Mouse (Mus musculus): ENCODE data around the gene Fyn. TPM values are rescaled to one million over a fixed set of nuclear protein-coding genes. Genes with fewer than 3 reads are reported as not detected.

The Fyn gene
- polyA plus RNA-seq, 1 experiment from 2014 or later, result 105 TPM

DNA sequence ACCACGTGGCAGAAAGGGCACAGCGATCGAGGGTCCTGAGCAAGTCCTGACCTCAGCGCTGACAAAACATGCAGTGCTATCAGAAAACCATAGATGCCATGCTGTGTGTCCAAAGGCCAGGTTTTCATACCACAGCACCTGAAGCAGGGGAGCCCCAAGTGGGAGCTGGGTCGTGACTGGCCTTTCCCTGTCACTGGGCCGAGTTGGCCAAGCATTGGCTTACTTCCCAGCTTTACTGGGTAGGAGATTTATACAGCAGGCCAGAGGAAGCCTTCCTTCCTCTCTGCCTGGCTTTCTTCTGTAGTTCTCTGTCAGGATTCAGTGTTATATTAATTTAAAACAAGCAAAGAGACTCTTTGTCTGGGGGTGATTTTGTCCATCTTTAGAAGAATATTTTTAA is 35.1 kb downstream of the Fyn start:
- no peak overlapping the region for H3K4me3 ChIP-seq (replicated peaks; ENCODE audit: low read length)
- 78% methylated on average over 6 of the region's 6 CpGs for WGBS
- DNase-seq (ENCODE audit: low spot score), result no peak

DNA sequence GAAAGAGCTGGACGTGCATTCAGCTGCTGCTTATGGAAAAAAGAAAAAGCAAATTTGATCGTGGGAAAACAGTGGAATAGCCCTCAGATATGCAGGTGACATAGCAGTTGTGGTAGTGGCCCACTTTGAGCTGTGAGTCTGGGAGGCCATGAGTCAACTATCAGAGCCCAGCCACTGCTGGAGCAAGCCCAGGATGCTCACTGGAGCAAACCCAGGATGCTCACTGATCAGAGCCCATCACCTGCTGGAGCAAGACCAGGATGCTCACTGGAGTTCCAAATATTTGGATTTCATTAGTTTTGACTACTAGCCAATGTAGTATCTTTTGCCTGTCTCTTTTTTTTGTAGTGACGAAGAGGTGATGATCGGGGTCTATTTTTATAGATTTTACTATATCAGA is 35.5 kb downstream of the Fyn start:
- 85% methylated on average over 4 of the region's 4 CpGs for WGBS
- no peak overlapping the region for H3K27ac ChIP-seq
- H3K4me3 ChIP-seq (replicated peaks; ENCODE audit: low read length), result no peak overlapping the region
- no peak for ATAC-seq (ENCODE audit: low FRiP score)
- no peaks in the 10 kb centered on the region for H3K9me3 ChIP-seq (ENCODE audit: control insufficient read depth, low read length)
- H3K4me1 ChIP-seq (replicated peaks; ENCODE audit: control insufficient read depth, insufficient read depth, low read length), result no peaks in the 10 kb centered on the region
- H3K27me3 ChIP-seq (ENCODE audit: control insufficient read depth, insufficient read depth, low read length), result no peaks in the 10 kb centered on the region
- H3K4me2 ChIP-seq (replicated peaks), result no peak overlapping the region
- H3K9ac ChIP-seq, result no peak overlapping the region
- H3K36me3 ChIP-seq (replicated peaks; ENCODE audit: control insufficient read depth, insufficient read depth), result 0 out of 2 replicates have a peak, but pooled peaks cover under 1% of the 10 kb centered on the region
- no peak for DNase-seq (ENCODE audit: low spot score)

More for the DNA sequence above, 35.1 kb downstream of the Fyn start:
- Histone ChIP-seq H3K4me2 (replicated peaks) (no peak overlapping the region), H3K9me3 (ENCODE audit: control insufficient read depth, low read length) (no peaks in the 10 kb centered on the region), H3K36me3 (replicated peaks; ENCODE audit: control insufficient read depth, insufficient read depth) (0 out of 2 replicates have a peak, but pooled peaks cover 6% of the 10 kb centered on the region), H3K9ac (no peak overlapping the region), H3K4me1 (replicated peaks; ENCODE audit: control insufficient read depth, insufficient read depth, low read length) (no peaks in the 10 kb centered on the region), H3K27ac (no peak overlapping the region), H3K27me3 (ENCODE audit: control insufficient read depth, insufficient read depth, low read length) (no peaks in the 10 kb centered on the region)
- no peak for ATAC-seq (ENCODE audit: low FRiP score)

DNA sequence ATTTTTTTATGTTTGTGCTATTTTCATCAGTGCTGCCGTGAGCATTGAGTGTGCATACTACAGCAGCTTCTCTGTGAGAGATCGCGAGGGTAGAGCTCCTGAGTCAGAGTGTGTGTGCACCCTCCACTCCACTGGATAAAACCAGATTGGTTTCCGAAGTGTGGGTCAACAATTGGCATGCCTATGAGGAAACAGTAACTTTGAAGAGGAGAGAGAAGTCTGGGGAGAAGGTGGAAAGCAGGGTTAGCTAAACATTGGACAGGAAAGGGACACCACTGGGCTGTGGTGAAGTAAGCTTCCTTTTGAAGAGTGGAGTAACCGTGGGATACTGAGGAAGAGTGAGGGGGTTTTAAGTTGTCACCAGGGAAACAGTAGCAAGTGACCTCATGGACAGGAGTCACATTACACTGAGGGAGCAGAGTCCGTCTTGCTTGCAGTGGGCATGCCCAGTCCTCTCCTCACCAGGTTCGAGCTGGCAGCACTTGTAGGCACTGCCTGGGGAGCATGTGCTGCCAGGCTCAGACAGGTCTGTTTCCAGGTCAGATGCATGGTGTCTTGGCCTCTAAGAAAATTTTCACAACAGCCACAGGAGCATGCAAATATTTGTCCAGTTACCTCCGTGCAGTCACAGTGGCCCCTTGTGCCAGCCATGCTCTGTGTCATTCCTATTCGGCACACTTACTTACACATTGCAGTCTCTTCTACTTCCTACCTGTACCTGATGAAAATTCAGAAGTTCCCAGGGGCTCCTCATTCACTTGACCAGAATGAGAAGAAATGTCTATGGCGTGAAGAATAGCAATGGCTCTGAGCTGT is 37.5 kb downstream of the Fyn start:
- H3K27ac ChIP-seq, result no peak overlapping the region
- H3K27me3 ChIP-seq (ENCODE audit: control insufficient read depth, insufficient read depth, low read length), result no peaks in the 10 kb centered on the region
- DNase-seq (ENCODE audit: low spot score), result no peak
- no peak for ATAC-seq (ENCODE audit: low FRiP score)
- no peak overlapping the region for H3K9ac ChIP-seq
- H3K4me3 ChIP-seq (replicated peaks; ENCODE audit: low read length), result no peak overlapping the region
- no peaks in the 10 kb centered on the region for H3K36me3 ChIP-seq (replicated peaks; ENCODE audit: control insufficient read depth, insufficient read depth)
- H3K4me1 ChIP-seq (replicated peaks; ENCODE audit: control insufficient read depth, insufficient read depth, low read length), result no peaks in the 10 kb centered on the region
- no peaks in the 10 kb centered on the region for H3K9me3 ChIP-seq (ENCODE audit: control insufficient read depth, low read length)
- WGBS, result 72% methylated on average over 10 of the region's 10 CpGs
- no peak overlapping the region for H3K4me2 ChIP-seq (replicated peaks)

DNA sequence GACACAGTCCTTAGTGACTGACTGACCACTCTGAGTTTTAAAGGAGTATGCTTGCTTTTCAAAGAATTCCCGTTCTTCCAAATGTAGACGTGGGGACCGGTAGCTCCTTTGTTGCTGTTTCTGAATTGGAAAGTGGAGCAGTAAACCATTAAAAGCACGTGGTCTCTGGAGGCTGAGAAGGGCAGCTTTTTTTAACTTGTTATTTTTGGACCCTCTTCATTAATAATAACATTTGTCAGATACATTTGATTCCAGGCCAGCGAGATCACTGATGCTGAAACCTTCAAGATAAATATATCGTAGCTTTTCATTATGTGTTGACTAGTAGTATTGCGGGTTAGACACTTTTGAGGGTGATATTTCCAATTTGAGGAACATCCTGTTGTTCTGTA is 38.1 kb downstream of the Fyn start:
- Histone ChIP-seq H3K27ac (no peak overlapping the region), H3K4me3 (replicated peaks; ENCODE audit: low read length) (no peak overlapping the region), H3K4me1 (replicated peaks; ENCODE audit: control insufficient read depth, insufficient read depth, low read length) (no peaks in the 10 kb centered on the region), H3K9me3 (ENCODE audit: control insufficient read depth, low read length) (no peaks in the 10 kb centered on the region), H3K36me3 (replicated peaks; ENCODE audit: control insufficient read depth, insufficient read depth) (no peaks in the 10 kb centered on the region), H3K9ac (no peak overlapping the region), H3K27me3 (ENCODE audit: control insufficient read depth, insufficient read depth, low read length) (no peaks in the 10 kb centered on the region), H3K4me2 (replicated peaks) (no peak overlapping the region)
- ATAC-seq (ENCODE audit: low FRiP score), result no peak
- WGBS, result 79% methylated on average over 7 of the region's 7 CpGs
- no peak for DNase-seq (ENCODE audit: low spot score)

DNA sequence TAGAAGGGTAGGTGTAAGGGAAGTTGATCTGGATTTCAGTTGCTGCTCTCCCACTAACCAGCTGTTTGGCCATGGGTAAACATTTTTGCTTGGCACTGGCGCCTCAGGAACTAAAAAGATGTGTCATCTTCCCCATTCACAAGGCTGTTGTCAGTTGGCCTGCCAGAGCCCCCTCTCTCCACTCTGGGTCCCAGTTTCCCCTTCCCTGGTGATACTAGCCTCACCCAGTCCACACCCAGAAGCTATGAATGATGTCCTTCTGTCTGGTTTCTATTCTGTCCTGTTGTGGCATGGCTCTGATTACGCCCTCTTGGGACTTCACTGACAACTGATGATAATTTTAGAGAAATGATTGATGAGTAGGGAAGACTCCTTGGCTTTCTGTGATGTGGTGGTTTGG is 38.9 kb downstream of the Fyn start:
- Histone ChIP-seq H3K27ac (no peak overlapping the region), H3K9ac (no peak overlapping the region), H3K9me3 (ENCODE audit: control insufficient read depth, low read length) (no peaks in the 10 kb centered on the region), H3K4me3 (replicated peaks; ENCODE audit: low read length) (no peak overlapping the region), H3K4me1 (replicated peaks; ENCODE audit: control insufficient read depth, insufficient read depth, low read length) (no peaks in the 10 kb centered on the region; the same call in 1 of the 2 replicates), H3K4me2 (replicated peaks) (no peak overlapping the region), H3K27me3 (ENCODE audit: control insufficient read depth, insufficient read depth, low read length) (no peaks in the 10 kb centered on the region), H3K36me3 (replicated peaks; ENCODE audit: control insufficient read depth, insufficient read depth) (no peaks in the 10 kb centered on the region)
- 96% methylated on average over 2 of the region's 2 CpGs for WGBS
- no peak for ATAC-seq (ENCODE audit: low FRiP score)
- no peak for DNase-seq (ENCODE audit: low spot score)

DNA sequence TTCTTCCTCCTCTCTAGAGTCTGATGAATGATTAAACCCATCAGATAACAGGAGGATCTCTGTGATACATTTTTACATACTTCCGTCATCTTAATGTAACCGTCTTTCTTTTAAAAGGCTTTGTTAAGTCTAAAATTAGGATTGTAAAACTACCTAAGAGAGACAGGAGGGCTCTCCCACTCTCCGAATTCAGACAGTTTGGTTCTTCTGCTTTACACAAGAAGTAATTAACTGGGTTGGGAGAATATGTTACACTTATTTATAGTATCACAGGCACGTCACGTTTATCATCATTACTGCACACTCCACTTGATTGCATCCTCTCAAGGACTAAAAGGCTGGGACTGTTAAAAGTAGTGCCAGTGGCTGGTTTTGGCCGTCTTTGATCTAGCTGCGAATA is 40.9 kb downstream of the Fyn start:
- Histone ChIP-seq H3K9me3 (ENCODE audit: control insufficient read depth, low read length) (no peaks in the 10 kb centered on the region), H3K27me3 (ENCODE audit: control insufficient read depth, insufficient read depth, low read length) (no peaks in the 10 kb centered on the region), H3K9ac (no peak overlapping the region), H3K4me3 (replicated peaks; ENCODE audit: low read length) (no peak overlapping the region), H3K4me2 (replicated peaks) (no peak overlapping the region), H3K4me1 (replicated peaks; ENCODE audit: control insufficient read depth, insufficient read depth, low read length) (no peaks in the 10 kb centered on the region; the same call in 1 of the 2 replicates), H3K36me3 (replicated peaks; ENCODE audit: control insufficient read depth, insufficient read depth) (no peaks in the 10 kb centered on the region), H3K27ac (no peak overlapping the region)
- WGBS, result 79% methylated on average over 7 of the region's 7 CpGs
- no peak for ATAC-seq (ENCODE audit: low FRiP score)
- DNase-seq (ENCODE audit: low spot score), result no peak

DNA sequence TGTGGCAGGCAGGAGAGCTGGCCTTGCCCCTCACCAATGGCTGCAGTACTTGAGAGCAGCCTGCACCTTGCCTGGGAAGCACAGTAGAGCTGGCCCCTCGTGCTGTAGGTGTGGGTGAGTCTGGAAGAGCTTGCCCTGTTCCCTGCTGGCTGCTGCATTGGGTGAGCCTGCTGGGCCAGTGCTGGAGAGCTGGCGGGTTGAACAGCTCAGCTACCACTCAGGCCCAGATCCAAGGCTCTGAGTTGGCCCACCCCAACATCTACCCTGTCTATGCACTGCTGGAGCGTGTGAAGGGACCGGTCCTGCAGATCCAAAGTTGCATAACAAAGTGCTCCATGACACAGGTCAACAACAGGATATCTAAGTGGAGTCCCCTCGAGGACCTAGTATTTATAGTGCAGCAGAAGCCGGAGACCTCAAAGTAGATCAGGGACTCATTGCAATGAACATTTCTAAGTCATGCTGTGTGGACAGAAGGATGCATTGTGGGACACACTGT is 41.5 kb downstream of the Fyn start:
- Histone ChIP-seq H3K27ac (no peak overlapping the region), H3K4me2 (replicated peaks) (no peak overlapping the region), H3K36me3 (replicated peaks; ENCODE audit: control insufficient read depth, insufficient read depth) (no peaks in the 10 kb centered on the region), H3K4me3 (replicated peaks; ENCODE audit: low read length) (no peak overlapping the region), H3K27me3 (ENCODE audit: control insufficient read depth, insufficient read depth, low read length) (no peaks in the 10 kb centered on the region), H3K9me3 (ENCODE audit: control insufficient read depth, low read length) (no peaks in the 10 kb centered on the region), H3K9ac (no peak overlapping the region), H3K4me1 (replicated peaks; ENCODE audit: control insufficient read depth, insufficient read depth, low read length) (no peaks in the 10 kb centered on the region; the same call in 1 of the 2 replicates)
- 79% methylated on average over 6 of the region's 6 CpGs for WGBS
- no peak for ATAC-seq (ENCODE audit: low FRiP score)
- no peak for DNase-seq (ENCODE audit: low spot score)

DNA sequence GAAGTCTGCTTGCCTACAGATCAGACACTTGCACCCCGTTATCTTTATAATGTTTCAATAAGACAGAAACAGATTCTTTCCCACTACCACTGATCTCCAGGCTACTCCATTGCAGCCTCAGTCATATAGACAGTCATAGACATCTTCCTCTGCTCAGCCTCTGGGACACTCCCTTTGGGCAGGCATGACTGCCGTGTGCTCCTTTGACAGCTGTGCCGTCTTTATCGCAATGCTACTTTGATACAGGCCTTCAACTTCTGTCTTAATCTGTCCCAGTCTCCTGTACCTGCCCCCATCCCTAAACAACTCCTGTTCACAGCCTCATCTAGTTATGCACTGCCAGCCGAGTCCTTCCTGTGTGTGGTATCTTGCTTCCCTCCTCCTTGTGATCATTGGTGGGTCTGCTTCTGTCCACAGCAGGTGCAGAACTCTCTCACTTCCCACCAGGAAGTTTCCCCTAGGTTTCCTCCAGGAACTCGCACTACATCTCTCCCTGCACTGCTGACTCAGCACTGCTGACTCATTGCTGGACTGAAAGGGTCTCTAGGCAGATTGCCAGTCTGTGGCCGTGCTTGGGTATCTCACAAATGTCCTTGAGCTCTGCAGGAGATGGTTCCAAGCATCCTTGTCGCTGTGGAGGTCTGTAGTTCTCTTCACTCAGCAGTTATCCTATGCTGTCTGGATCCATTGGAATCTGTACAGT is 43.4 kb downstream of the Fyn start:
- DNase-seq (ENCODE audit: low spot score), result peak; percentile 64
- 0 out of 2 replicates have a peak, but pooled peaks have one; percentile 28 for ATAC-seq (ENCODE audit: low FRiP score)
- 78% methylated on average over 8 of the region's 8 CpGs for WGBS
- peaks cover 11% of the 10 kb centered on the region for H3K4me1 ChIP-seq (replicated peaks; ENCODE audit: control insufficient read depth, insufficient read depth, low read length)
- no peak overlapping the region for H3K9ac ChIP-seq
- no peak overlapping the region for H3K4me3 ChIP-seq (replicated peaks; ENCODE audit: low read length)
- no peak overlapping the region for H3K27ac ChIP-seq
- no peaks in the 10 kb centered on the region for H3K27me3 ChIP-seq (ENCODE audit: control insufficient read depth, insufficient read depth, low read length)
- H3K4me2 ChIP-seq (replicated peaks), result no peak overlapping the region
- no peaks in the 10 kb centered on the region for H3K9me3 ChIP-seq (ENCODE audit: control insufficient read depth, low read length)
- H3K36me3 ChIP-seq (replicated peaks; ENCODE audit: control insufficient read depth, insufficient read depth), result no peaks in the 10 kb centered on the region

DNA sequence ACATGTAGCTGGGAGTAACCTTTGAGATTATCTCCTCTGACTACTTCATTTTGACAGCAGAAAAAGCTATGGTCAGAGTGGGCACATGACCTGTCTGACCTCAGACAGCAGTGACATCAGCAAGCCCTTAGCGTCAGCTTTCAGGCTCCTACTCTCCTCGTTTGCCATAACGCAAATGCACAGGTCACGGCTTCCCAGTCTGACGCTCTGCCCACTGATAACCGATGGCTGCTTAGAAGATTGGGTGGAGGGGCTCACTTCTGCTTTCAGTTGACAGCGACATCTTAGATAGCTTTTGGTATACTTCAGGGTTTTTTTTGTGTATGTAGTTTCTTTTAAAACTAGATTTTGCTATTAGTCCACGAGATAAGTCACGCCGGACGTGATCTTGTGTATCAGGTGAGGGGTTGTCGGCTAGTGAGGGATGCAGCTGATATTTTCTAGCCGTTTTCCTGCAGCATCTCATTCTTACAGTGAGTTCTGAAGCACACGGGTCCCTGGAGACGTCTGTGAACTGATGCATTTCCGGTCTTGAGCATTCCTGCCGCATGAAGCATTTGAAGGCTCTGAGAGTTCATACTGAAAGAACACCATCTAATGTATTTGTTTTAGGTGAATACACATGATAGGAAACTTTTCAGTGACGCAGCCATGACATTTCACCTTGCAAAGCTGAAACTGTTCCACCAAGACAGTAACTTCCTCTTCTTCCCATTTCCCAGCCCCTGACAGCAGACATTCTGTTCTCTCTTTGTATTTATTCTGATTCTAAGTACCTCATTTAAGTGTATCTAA is 44.4 kb downstream of the Fyn start:
- WGBS, result 75% methylated on average over 18 of the region's 18 CpGs
- H3K27me3 ChIP-seq (ENCODE audit: control insufficient read depth, insufficient read depth, low read length), result no peaks in the 10 kb centered on the region
- no peak overlapping the region for H3K9ac ChIP-seq
- H3K36me3 ChIP-seq (replicated peaks; ENCODE audit: control insufficient read depth, insufficient read depth), result no peaks in the 10 kb centered on the region
- ATAC-seq (ENCODE audit: low FRiP score) (no peak), DNase-seq (ENCODE audit: low spot score) (no peak)
- no peak overlapping the region for H3K4me2 ChIP-seq (replicated peaks)
- H3K4me1 ChIP-seq (replicated peaks; ENCODE audit: control insufficient read depth, insufficient read depth, low read length), result peaks cover 20% of the 10 kb centered on the region
- no peaks in the 10 kb centered on the region for H3K9me3 ChIP-seq (ENCODE audit: control insufficient read depth, low read length)
- H3K27ac ChIP-seq, result no peak overlapping the region
- no peak overlapping the region for H3K4me3 ChIP-seq (replicated peaks; ENCODE audit: low read length)

Measured in hindbrain, embryonic 14.5 days (tissue).